Mouse (Mus musculus) forebrain, embryonic 14.5 days (tissue): Measurements from ENCODE around the gene Uba7. TPM values are rescaled to one million over a fixed set of nuclear protein-coding genes. Genes with fewer than 3 reads are reported as not detected.

Source experiments
- ATAC-seq: fragments of 200-750 bp; cut with Nextera tagmentation; 2 replicates; pipeline ENCODE4 v1.8.0; 2017; ENCODE audit warnings: mild to moderate bottlenecking, moderate library complexity
- DNase-seq: peaks from one replicate; pipeline ENCODE4 v3.0.0-alpha.2; 2015; ENCODE audit warnings: low spot score
- H3K27ac ChIP-seq: fragments of 300-500 bp; sonication (generic); 2 replicates; pipeline ENCODE4 v1.5.1; 2014; ENCODE audit warnings: low read depth, mild to moderate bottlenecking, control low read depth, low read length, moderate library complexity
- H3K27me3 ChIP-seq: fragments of 300-500 bp; sonication (generic); replicated peaks from 2 replicates; pipeline ENCODE4 v1.6.1; 2014; ENCODE audit warnings: low read length, control low read depth, mixed read lengths; ENCODE audit not compliant: control insufficient read depth, insufficient read depth
- H3K36me3 ChIP-seq: fragments of 300-500 bp; sonication (generic); 2 replicates; pipeline ENCODE4 v1.6.1; 2014; ENCODE audit warnings: low read length, control low read depth; ENCODE audit not compliant: control insufficient read depth, insufficient read depth
- H3K4me1 ChIP-seq: fragments of 300-500 bp; sonication (generic); 2 replicates; pipeline ENCODE4 v1.6.1; 2014; ENCODE audit warnings: antibody characterized with exemption, low read length, control low read depth; ENCODE audit not compliant: control insufficient read depth, insufficient read depth
- H3K4me2 ChIP-seq: fragments of 300-500 bp; sonication (generic); 2 replicates; pipeline ENCODE4 v1.6.1; 2014; ENCODE audit warnings: mild to moderate bottlenecking, control low read depth, low read length
- H3K4me3 ChIP-seq: fragments of 300-500 bp; sonication (generic); 2 replicates; pipeline ENCODE4 v1.5.1; 2014; ENCODE audit warnings: low read depth, low read length, control low read depth
- H3K9ac ChIP-seq: fragments of 300-500 bp; sonication (generic); 2 replicates; pipeline ENCODE4 v1.6.1; 2014; ENCODE audit warnings: mild to moderate bottlenecking, low read length, control low read depth, moderate library complexity
- H3K9me3 ChIP-seq: fragments of 300-500 bp; sonication (generic); replicated peaks from 2 replicates; pipeline ENCODE4 v1.6.1; 2016; ENCODE audit warnings: low read length, control low read depth, mixed read lengths; ENCODE audit not compliant: control insufficient read depth
- WGBS: fragments of 180-500 bp; shearing (Covaris S2); extraction: QIAGEN DNeasy Blood & Tissue Kit; methylation state at CpG from one replicate; pipeline ENCODE4 v1.1.7; 2014; 5-methylcytosine and 5-hydroxymethylcytosine counted together
- polyA plus RNA-seq: library from polyadenylated mRNA; unstranded; fragments of >200 nt; fragmentation: Nextera tagmentation; extraction: Ambion mirVana; gene quantifications from 2 replicates; pipeline ENCODE4 v1.2.1, GENCODE M21; 2014

Uba7 gene
- polyA plus RNA-seq, 1 experiment from 2014 or later, result 4.7 TPM

- no peaks in the 10 kb centered on the region for H3K9me3 ChIP-seq
- ATAC-seq (no peak), DNase-seq (no peak)
- H3K27ac ChIP-seq, result no peak overlapping the region
- H3K4me2 ChIP-seq, result no peak overlapping the region
- no peaks in the 10 kb centered on the region for H3K4me1 ChIP-seq
- 72% methylated on average over 2 of the region's 2 CpGs for WGBS
- H3K4me3 ChIP-seq, result no peak overlapping the region
- no peaks in the 10 kb centered on the region for H3K27me3 ChIP-seq
- H3K9ac ChIP-seq, result no peak overlapping the region
- H3K36me3 ChIP-seq, result no peaks in the 10 kb centered on the region
Measured at GRCm38 (mm10) chr9:107994464-107994863, 19.2 kb downstream of the Uba7 start.

- 91% methylated on average over 21 of the region's 21 CpGs for WGBS
- Histone ChIP-seq H3K9ac (no peak overlapping the region), H3K27ac (no peak overlapping the region), H3K9me3 (no peaks in the 10 kb centered on the region), H3K36me3 (no peaks in the 10 kb centered on the region), H3K4me2 (no peak overlapping the region), H3K27me3 (no peaks in the 10 kb centered on the region), H3K4me1 (no peaks in the 10 kb centered on the region), H3K4me3 (no peak overlapping the region)
- ATAC-seq (no peak), DNase-seq (no peak)
Measured at GRCm38 (mm10) chr9:107995513-107995912, 20.2 kb downstream of the Uba7 start.

GRCm38 (mm10) chr9:107996049-107996448 lies 20.7 kb downstream of the Uba7 start, which contains the start of gene Gm20662:
Gm20662 (plus strand) TSS chr9:107996349.
- H3K9me3 ChIP-seq, result no peaks in the 10 kb centered on the region
- ATAC-seq (no peak), DNase-seq (no peak)
- 91% methylated on average over 5 of the region's 5 CpGs for WGBS
- no peaks in the 10 kb centered on the region for H3K36me3 ChIP-seq
- H3K27ac ChIP-seq, result no peak within 1 kb of the TSS
- no peaks in the 10 kb centered on the region for H3K4me1 ChIP-seq
- no peak within 1 kb of the TSS for H3K4me3 ChIP-seq
- no peak within 1 kb of the TSS for H3K9ac ChIP-seq
- H3K4me2 ChIP-seq, result no peak within 1 kb of the TSS
- no peaks in the 10 kb centered on the region for H3K27me3 ChIP-seq

- WGBS, result under 1% methylated on average over 51 of the region's 51 CpGs
- H3K27me3 ChIP-seq, result no peaks in the 10 kb centered on the region
- peak within 1 kb of the TSS; percentile 83 for H3K4me2 ChIP-seq
- peak within 1 kb of the TSS; percentile 97 for H3K4me3 ChIP-seq
- ATAC-seq (peak; percentile 100), DNase-seq (peak; percentile 100)
- H3K36me3 ChIP-seq, result peaks cover 3% of the 10 kb centered on the region; the same call in 1 of the 2 replicates
- peak within 1 kb of the TSS; percentile 97 for H3K9ac ChIP-seq
- peak within 1 kb of the TSS; percentile 94 for H3K27ac ChIP-seq
- peaks cover 15% of the 10 kb centered on the region for H3K4me1 ChIP-seq
- no peaks in the 10 kb centered on the region for H3K9me3 ChIP-seq
Measured at GRCm38 (mm10) chr9:108001922-108002770, 26.8 kb downstream of the Uba7 start, which contains the start of gene Ip6k1. Ip6k1 (plus strand) TSS chr9:108002501.

- H3K4me3 ChIP-seq, result peak overlapping the region; percentile 97
- peaks cover 3% of the 10 kb centered on the region; the same call in 1 of the 2 replicates for H3K36me3 ChIP-seq
- peak overlapping the region; percentile 83 for H3K4me2 ChIP-seq
- peak overlapping the region; percentile 97 for H3K9ac ChIP-seq
- ATAC-seq, result peak; percentile 57
- H3K9me3 ChIP-seq, result no peaks in the 10 kb centered on the region
- DNase-seq, result peak; percentile 24
- peak overlapping the region; percentile 94 for H3K27ac ChIP-seq
- WGBS, result under 1% methylated on average over 50 of the region's 50 CpGs
- H3K4me1 ChIP-seq, result peaks cover 15% of the 10 kb centered on the region
- no peaks in the 10 kb centered on the region for H3K27me3 ChIP-seq
Measured at GRCm38 (mm10) chr9:108002778-108003530, 27.6 kb downstream of the Uba7 start.

- ATAC-seq (no peak), DNase-seq (peak; percentile 42)
- peaks cover 15% of the 10 kb centered on the region for H3K4me1 ChIP-seq
- H3K9ac ChIP-seq, result peak overlapping the region; percentile 97
- peaks cover 3% of the 10 kb centered on the region; the same call in 1 of the 2 replicates for H3K36me3 ChIP-seq
- peak overlapping the region; percentile 83 for H3K4me2 ChIP-seq
- H3K9me3 ChIP-seq, result no peaks in the 10 kb centered on the region
- H3K27me3 ChIP-seq, result no peaks in the 10 kb centered on the region
- 13% methylated on average over 8 of the region's 8 CpGs for WGBS
- peak overlapping the region; percentile 97 for H3K4me3 ChIP-seq
- H3K27ac ChIP-seq, result peak overlapping the region; percentile 94
Measured at GRCm38 (mm10) chr9:108003531-108003890, 28.2 kb downstream of the Uba7 start.

- H3K9me3 ChIP-seq, result no peaks in the 10 kb centered on the region
- no peak overlapping the region for H3K4me2 ChIP-seq
- no peak overlapping the region for H3K9ac ChIP-seq
- no peaks in the 10 kb centered on the region for H3K27me3 ChIP-seq
- no peak overlapping the region for H3K27ac ChIP-seq
- no peak overlapping the region for H3K4me3 ChIP-seq
- ATAC-seq, result no peak
- H3K36me3 ChIP-seq, result peaks cover 8% of the 10 kb centered on the region; the same call in 1 of the 2 replicates
- 93% methylated on average over 5 of the region's 5 CpGs for WGBS
- peaks cover 10% of the 10 kb centered on the region for H3K4me1 ChIP-seq
- no peak for DNase-seq
Measured at GRCm38 (mm10) chr9:108008041-108008440, 32.7 kb downstream of the Uba7 start.

- DNase-seq (no peak), ATAC-seq (no peak)
- Histone ChIP-seq H3K4me3 (no peak overlapping the region), H3K36me3 (peaks cover 5% of the 10 kb centered on the region; the same call in 1 of the 2 replicates), H3K9ac (no peak overlapping the region), H3K4me2 (no peak overlapping the region), H3K9me3 (no peaks in the 10 kb centered on the region), H3K27me3 (no peaks in the 10 kb centered on the region), H3K27ac (no peak overlapping the region), H3K4me1 (no peaks in the 10 kb centered on the region)
Measured at GRCm38 (mm10) chr9:108010385-108010784, 35.1 kb downstream of the Uba7 start.
